Mouse (Mus musculus) CH12.LX (cell line): ENCODE results near the gene Csmd2.

Source experiments
- CTCF ChIP-seq, 2 experiments: IDR thresholded peaks in 1 of 2; conservative IDR thresholded peaks in 1 of 2; 2 replicates each; pipeline ENCODE4 v1.5.1; 2011 to 2012; ENCODE audit warnings: low read depth in 2 of 2, low read length in 2 of 2, improper control_type of control experiment in 1 of 2, inconsistent platforms in 1 of 2, mild to moderate bottlenecking in 1 of 2, moderate library complexity in 1 of 2
- JUN ChIP-seq: IDR thresholded peaks from 2 replicates; pipeline ENCODE4 v1.6.1; 2011; ENCODE audit warnings: low read depth, mild to moderate bottlenecking, low read length, improper control_type of control experiment, moderate library complexity; ENCODE audit not compliant: insufficient read depth
- ZKSCAN1 ChIP-seq: IDR thresholded peaks from 2 replicates; pipeline ENCODE4 v1.6.1; 2012; ENCODE audit warnings: low read depth, inconsistent platforms, low read length, improper control_type of control experiment, borderline replicate concordance

DNA sequence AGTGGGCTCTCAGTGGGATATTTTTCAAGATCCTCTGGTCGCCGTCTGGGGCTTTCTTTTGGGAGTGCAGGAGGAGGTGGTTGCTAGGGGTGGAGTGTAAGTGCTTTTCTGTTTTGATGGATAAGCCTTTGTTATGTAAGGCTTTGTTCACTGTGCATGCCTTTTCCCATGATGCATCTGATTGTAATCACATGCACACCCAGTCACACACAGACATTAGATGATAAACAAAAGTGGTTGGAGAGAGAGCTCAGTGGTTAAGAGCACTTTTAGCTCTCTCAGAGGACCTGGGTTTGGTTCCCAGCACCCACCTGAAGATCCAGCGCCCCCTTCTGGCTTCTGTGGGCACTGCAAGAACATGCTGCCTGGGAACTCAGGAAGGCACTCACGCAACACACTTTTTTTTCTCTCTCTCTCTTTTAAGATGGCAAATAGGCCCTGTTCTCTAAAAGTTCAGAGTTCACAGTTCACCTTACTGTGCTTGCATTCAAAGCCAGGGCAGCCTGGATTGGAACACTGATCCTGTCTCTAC, 143.0 kb downstream of the Csmd2 start:
- TF ChIP-seq ZKSCAN1 (no peak), CTCF (conservative IDR thresholded peaks at IDR 0.05 in 1 of 2, IDR thresholded peaks at IDR 0.05 in 1 of 2; ENCODE audit: low read depth in 2 of 2, low read length in 2 of 2) (no peak), JUN (no peak)
